Mouse (Mus musculus) thymus, postnatal 4 days (tissue): ENCODE results near the gene Atp2a3.
A peak's percentile ranks its signal among the peaks of the same experiment; 100 is the strongest.

Experiments
- DNase-seq: peaks from one replicate; pipeline ENCODE4 v3.0.0; 2021

Atp2a3 gene

GRCm38 (mm10) chr11:72961072-72961980, at the start of gene Atp2a3:
Atp2a3 (plus strand) TSS chr11:72961169.
- DNase-seq: peak; percentile 87

DNA sequence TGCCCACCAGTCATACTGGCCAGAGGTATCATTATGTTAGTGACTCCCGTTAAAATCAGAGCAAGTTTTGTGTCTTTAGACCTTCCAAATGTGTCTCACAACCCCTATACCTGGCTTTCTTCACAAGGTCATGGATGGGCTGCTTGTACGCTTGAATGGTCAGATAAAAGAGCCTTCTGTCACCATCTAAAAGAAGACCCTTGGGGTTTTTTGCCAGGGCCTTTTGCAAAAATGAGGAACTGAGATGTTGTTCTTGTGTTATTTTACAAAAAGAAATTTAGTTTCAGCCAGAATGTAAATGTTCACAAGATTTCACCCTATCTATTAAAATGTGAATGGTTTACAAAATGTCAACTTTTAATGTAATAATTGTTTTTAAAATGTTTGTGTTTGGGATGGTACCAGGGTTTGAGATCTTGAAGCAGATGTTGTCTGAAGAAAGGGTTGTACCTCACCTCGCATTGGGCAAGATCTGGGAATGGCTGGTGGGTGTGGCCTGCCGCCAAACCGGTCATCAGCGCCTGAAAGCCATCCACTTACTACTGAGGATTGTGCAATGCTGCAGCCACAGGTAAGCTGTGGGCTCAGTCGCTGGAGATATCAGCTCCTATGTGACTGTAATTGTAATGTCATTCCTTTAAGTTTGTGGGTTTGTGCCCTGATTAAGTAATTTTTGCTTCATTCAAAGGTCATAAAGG, 43.5 kb upstream of the Atp2a3 start:
- no peak for DNase-seq

- DNase-seq: no peak
Measured at GRCm38 (mm10) chr11:72923116-72923515, 37.9 kb upstream of the Atp2a3 start.

GRCm38 (mm10) chr11:72924458-72924857, 36.5 kb upstream of the Atp2a3 start:
- no peak for DNase-seq

- DNase-seq: peak; percentile 33
Measured at GRCm38 (mm10) chr11:72925067-72925466, 35.9 kb upstream of the Atp2a3 start.

DNA sequence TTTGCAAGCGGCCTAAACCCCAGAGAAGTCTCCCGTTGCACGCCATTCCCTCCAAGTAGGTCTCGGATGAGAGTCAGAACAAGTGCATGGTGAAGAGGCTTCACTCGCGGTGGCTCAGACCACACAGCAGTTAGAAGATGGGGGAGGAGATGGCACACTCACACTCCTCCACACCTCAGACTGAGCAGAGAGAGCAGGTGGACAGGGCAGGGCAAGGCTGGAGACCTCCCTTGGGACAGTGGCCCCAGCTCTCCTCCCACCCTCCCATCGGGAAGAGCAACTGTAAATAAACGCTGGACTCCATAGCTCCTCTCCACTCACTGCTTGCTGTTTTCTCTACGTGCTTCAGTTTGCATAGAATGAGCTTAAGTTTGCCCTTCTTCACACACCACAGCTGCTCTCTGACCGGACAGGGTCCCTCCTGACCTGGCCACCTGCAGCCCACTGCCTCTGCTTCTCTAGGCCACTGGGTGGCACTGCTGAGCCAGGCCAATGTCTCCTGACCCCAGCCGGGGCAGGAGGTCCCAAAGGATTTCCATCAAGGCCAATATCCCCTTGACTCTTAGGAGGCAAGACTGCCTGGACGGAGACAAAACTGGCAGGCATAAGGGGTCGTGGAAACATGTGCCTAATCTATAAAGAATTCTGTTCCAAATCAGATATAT, 34.6 kb upstream of the Atp2a3 start:
- peak; percentile 79 for DNase-seq

- DNase-seq: no peak
Measured at GRCm38 (mm10) chr11:72928516-72928915, 32.5 kb upstream of the Atp2a3 start.

GRCm38 (mm10) chr11:72940208-72941143, 20.5 kb upstream of the Atp2a3 start:
- DNase-seq: peak; percentile 64

- peak; percentile 8 for DNase-seq
Measured at GRCm38 (mm10) chr11:72944996-72945793, 15.8 kb upstream of the Atp2a3 start.

DNA sequence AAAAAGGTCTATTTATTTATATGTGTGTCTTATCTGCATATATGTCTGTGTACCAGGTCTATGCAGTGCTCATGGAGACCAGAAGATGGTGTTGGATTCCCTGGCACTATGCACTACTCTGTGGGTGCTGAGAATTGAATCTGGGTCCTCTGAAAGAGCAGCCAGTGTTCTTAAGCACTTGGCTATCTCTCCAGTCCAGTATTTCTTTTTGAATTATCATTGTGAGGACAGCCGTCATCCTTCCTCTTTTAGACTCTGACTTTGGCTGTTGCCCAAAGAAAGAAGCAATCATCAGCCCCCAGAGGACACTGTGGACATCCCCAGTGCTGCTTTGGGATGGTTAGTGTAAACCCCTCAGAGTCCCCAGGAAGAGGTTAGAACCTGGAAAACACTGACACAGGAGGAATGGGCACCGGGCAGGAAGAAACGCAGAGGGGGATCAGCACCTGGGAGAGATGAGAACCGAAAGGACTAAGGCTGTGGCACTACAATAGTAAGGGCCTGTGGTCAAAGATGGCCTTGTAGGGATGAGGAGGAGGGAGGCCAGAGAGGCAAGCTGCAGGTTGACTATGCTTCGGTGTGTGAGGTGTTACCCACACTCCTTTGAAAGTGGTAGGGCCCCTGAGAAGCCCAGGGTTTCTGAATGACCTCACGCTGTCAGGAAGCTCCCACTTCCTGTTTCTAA, 15.0 kb upstream of the Atp2a3 start:
- DNase-seq: peak; percentile 9

GRCm38 (mm10) chr11:72946560-72947119, 14.3 kb upstream of the Atp2a3 start:
- DNase-seq: no peak

- DNase-seq: no peak
Measured at GRCm38 (mm10) chr11:72947840-72948239, 13.1 kb upstream of the Atp2a3 start.

DNA sequence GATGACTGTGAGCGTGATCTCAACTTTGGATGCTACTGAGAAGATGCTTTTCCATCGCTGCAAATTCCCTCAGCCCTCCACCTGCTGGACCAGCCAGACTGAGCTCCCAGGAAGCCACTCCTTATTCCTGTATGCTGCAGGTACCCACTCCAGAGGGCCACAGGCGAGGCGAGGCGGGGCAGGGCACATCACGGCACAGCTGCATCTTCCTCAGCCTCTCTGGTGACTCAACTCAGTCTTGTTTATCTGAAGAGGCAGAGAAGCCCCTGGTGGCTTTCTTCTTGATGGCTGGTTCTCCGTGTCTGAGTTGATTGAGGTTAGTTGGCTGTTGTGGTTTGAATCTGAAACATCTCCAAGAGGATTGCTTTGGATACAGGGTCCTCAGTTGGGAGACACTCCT, 12.7 kb upstream of the Atp2a3 start:
- peak; percentile 51 for DNase-seq

DNA sequence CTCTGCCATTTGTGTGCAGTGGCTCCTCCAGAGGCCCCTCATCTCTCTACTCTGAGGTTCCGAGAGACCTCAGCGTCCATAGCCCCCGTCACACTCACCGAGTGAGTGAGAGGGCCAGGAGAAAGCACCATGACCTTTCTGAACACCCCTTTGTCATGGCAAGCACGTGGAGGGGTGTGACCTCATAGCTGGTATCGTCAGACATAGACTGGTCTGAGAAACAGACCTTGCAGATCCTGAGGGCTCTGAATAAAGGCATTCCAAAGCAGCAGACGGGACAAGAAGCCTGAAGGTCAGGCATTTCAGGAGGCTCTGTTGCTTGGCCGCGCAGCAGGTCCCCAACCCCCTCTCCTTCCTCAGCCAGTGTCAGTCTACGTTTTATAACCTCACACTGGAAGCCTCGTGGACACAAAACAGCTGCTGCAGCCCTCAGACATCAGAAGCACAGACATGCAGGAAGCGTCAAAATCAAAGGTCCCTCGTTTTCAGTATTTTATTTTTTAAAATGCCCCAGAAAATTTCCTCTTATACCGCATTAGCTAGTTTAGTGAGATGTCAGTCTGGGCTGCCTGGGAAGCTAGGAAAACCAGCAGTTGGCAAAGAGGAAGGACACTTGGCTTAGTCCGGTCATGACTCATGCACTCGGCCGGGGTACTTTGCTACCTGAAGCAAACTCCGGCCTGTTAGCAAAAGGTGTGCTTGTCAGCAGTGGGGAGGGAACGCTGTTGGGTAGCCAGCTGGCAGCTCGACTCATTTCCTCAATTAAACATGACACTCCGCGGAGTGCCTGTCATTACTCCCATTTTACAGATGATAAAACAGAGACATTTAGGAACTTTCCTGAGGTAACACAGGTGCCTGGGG, 9.6 kb upstream of the Atp2a3 start:
- DNase-seq: no peak

DNA sequence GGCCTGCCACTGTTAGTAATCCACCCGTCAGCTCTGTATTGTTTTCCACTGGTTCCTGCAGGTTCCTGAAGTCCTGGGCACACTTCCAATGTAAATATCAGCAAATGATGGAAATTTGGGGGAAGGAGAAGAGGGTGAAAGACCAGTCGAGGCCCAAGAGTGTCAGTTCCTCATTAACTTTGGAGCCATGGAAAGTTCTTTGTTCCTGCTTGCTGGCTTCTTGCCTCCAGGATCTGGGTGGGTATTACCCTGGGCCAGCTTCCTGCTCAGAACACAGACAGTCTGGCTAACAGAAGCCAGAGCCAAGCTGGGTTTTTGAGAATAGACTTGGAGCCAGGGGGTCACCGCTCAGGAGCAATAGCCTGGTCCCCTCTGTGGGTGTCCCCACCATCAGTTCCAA, 8.7 kb upstream of the Atp2a3 start:
- no peak for DNase-seq

GRCm38 (mm10) chr11:72952697-72953096, 8.3 kb upstream of the Atp2a3 start:
- no peak for DNase-seq

- DNase-seq: no peak
Measured at GRCm38 (mm10) chr11:72953116-72953439, 7.9 kb upstream of the Atp2a3 start.

GRCm38 (mm10) chr11:72953440-72954151, 7.4 kb upstream of the Atp2a3 start:
- DNase-seq: no peak

DNA sequence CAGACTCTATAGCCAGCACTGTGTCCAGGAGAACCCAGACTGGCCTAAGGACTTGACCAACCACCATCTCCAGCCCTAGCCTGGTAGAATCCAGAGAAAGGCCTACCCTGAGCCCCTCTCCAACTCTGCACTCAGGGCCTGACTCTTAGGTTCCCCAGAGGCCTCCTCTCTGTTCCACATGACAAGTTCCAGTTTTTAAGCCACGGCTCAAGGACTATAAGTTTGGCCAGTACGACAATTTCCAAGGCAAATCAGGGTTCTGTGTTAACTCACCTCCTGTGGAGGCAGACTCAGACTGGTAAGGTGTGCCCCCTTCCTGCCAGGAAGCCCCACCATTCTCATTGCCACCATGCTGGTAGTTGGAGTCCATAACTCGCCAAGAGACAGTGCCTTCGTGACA, 6.8 kb upstream of the Atp2a3 start:
- DNase-seq: no peak
